ENCODE assay signal across 7 mouse cellular contexts in genomic region chrX:170674229-170674771, GRCm38 (mm10). TPM values are rescaled to one million over a fixed set of nuclear protein-coding genes. Genes with fewer than 3 reads are reported as not detected.
DNase-seq lines count a peak whose midpoint lies in the region; ATAC-seq and TF ChIP-seq lines count a peak whose summit lies in the region.

No protein-coding gene starts in this region.

- H3K27me3 ChIP-seq in embryonic facial prominence, embryonic 10.5 days (replicated peaks; ENCODE audit: low read depth, poor library complexity, severe bottlenecking): no peaks in the 10 kb centered on the region
- H3K27me3 ChIP-seq in hindbrain, embryonic 13.5 days: no peaks in the 10 kb centered on the region
- no peaks in the 10 kb centered on the region for H3K27me3 ChIP-seq in liver, embryonic 16.5 days (ENCODE audit: control insufficient read depth, insufficient read depth, low read depth, low read length)

- 0 out of 2 replicates have a peak overlapping the region, but pooled peaks have one; percentile 26 for H3K4me3 ChIP-seq in left cerebral cortex, adult 2 months
- H3K4me3 ChIP-seq in embryonic facial prominence, embryonic 10.5 days: peak overlapping the region; percentile 27
- H3K4me3 ChIP-seq in hindbrain, embryonic 13.5 days: peak overlapping the region; percentile 17; the same call in 1 of the 2 replicates
- H3K4me3 ChIP-seq in liver, embryonic 16.5 days (ENCODE audit: low read depth, low read length): no peak overlapping the region

- peak; percentile 61 for ATAC-seq in hindbrain, embryonic 13.5 days (ENCODE audit: low FRiP score)
- peak; percentile 35; the same call in 1 of the 2 replicates for ATAC-seq in liver, embryonic 16.5 days (ENCODE audit: low read depth)

- no peak for TF ChIP-seq CTCF in left cerebral cortex, adult 2 months (IDR thresholded peaks at IDR 0.05)

- H3K27ac ChIP-seq in left cerebral cortex, adult 2 months: no peak overlapping the region; the same call in 1 of the 2 replicates
- no peak overlapping the region for H3K27ac ChIP-seq in embryonic facial prominence, embryonic 10.5 days (replicated peaks)
- no peak overlapping the region for H3K27ac ChIP-seq in hindbrain, embryonic 13.5 days
- H3K27ac ChIP-seq in liver, embryonic 16.5 days (ENCODE audit: low read length): no peak overlapping the region

- H3K9me3 ChIP-seq in embryonic facial prominence, embryonic 10.5 days: peaks cover 55% of the 10 kb centered on the region
- H3K9me3 ChIP-seq in hindbrain, embryonic 13.5 days: peaks cover 39% of the 10 kb centered on the region
- peaks cover 52% of the 10 kb centered on the region for H3K9me3 ChIP-seq in liver, embryonic 16.5 days (replicated peaks; ENCODE audit: control insufficient read depth, low read length)

- H3K4me1 ChIP-seq in embryonic facial prominence, embryonic 10.5 days: no peaks in the 10 kb centered on the region
- no peaks in the 10 kb centered on the region for H3K4me1 ChIP-seq in hindbrain, embryonic 13.5 days (replicated peaks)
- no peaks in the 10 kb centered on the region for H3K4me1 ChIP-seq in liver, embryonic 16.5 days (ENCODE audit: control insufficient read depth, low read depth, low read length)

- intact Hi-C loops in left cerebral cortex, adult 2 months (cut with DNase I): no loop called here

- peaks cover 51% of the 10 kb centered on the region for H3K36me3 ChIP-seq in embryonic facial prominence, embryonic 10.5 days (replicated peaks)
- H3K36me3 ChIP-seq in hindbrain, embryonic 13.5 days: peaks cover 43% of the 10 kb centered on the region
- peaks cover 22% of the 10 kb centered on the region for H3K36me3 ChIP-seq in liver, embryonic 16.5 days (ENCODE audit: control insufficient read depth, insufficient read depth)

- no peak overlapping the region for H3K9ac ChIP-seq in hindbrain, embryonic 13.5 days
- H3K9ac ChIP-seq in liver, embryonic 16.5 days (ENCODE audit: low read depth, low read length): no peak overlapping the region

- no peak overlapping the region for H3K4me2 ChIP-seq in hindbrain, embryonic 13.5 days
- H3K4me2 ChIP-seq in liver, embryonic 16.5 days (ENCODE audit: low read depth, low read length): no peak overlapping the region

- 77% methylated on average over 27 of the region's 27 CpGs for WGBS in embryonic facial prominence, embryonic 10.5 days
- WGBS in hindbrain, embryonic 13.5 days: 86% methylated on average over 27 of the region's 27 CpGs
- WGBS in liver, embryonic 16.5 days (ENCODE audit: insufficient replicate concordance): 70% methylated on average over 26 of the region's 27 CpGs

- peak; percentile 43 to 52 for DNase-seq in left cerebral cortex, adult 2 months (ENCODE audit: extremely low spot score in 1 of 2, low spot score in 2 of 2)
- no peak for DNase-seq in left cerebral cortex, adult 11 months (ENCODE audit: low spot score)
- DNase-seq in adrenal gland, postnatal 10 days: peak; percentile 42
- no peak for DNase-seq in embryonic facial prominence, embryonic 10.5 days (ENCODE audit: low spot score)
- DNase-seq in right cerebral cortex, postnatal 4 days: peak; percentile 44

RNA-seq across cellular contexts. Expression of gene Asmt, which starts 1.9 kb away (rescaled TPM):
- not detected for total RNA-seq in left cerebral cortex, adult 2 months (2021)
- total RNA-seq in adrenal gland, postnatal 10 days (2021): not detected
- polyA plus RNA-seq in embryonic facial prominence, embryonic 10.5 days (2016; fragmentation: Nextera tagmentation; extraction: Ambion mirVana): not detected in 2 replicates
- not detected in 2 replicates for polyA plus RNA-seq in hindbrain, embryonic 13.5 days (2015; fragmentation: Nextera tagmentation; extraction: Ambion mirVana)
- not detected in 2 replicates for polyA plus RNA-seq in liver, embryonic 16.5 days (2015; fragmentation: Nextera tagmentation; extraction: Ambion mirVana)

Comparison
In these comparisons a context has a peak if more than half of its experiments do, and no peak if none do; other contexts are left out.
1. DNase-seq: peak in left cerebral cortex, adult 2 months (2 of 2), adrenal gland, postnatal 10 days (single experiment) and right cerebral cortex, postnatal 4 days (single experiment); none in left cerebral cortex, adult 11 months (single experiment) and embryonic facial prominence, embryonic 10.5 days (single experiment).